Mouse (Mus musculus) E14TG2a.4 (cell line): ENCODE measurements around the gene Edar.

Experiments used
- CTCF ChIP-seq: conservative IDR thresholded peaks from 2 replicates; pipeline ENCODE4 v1.5.1; 2014; ENCODE audit warnings: low read length
- NANOG ChIP-seq: IDR thresholded peaks from 2 replicates; pipeline ENCODE4 v1.6.1; 2014; ENCODE audit warnings: borderline replicate concordance, low read length, mixed read lengths

GRCm38 (mm10) chr10:58652045-58652417 lies 23.4 kb downstream of the Edar start:
- TF ChIP-seq CTCF (no peak), NANOG (no peak)
